Mouse (Mus musculus): ENCODE data around the gene Rnf39. TPM values are rescaled to one million over a fixed set of nuclear protein-coding genes. Genes with fewer than 3 reads are reported as not detected.

Gene Rnf39
- total and polyA plus RNA-seq, 3 experiments: not detected

DNA sequence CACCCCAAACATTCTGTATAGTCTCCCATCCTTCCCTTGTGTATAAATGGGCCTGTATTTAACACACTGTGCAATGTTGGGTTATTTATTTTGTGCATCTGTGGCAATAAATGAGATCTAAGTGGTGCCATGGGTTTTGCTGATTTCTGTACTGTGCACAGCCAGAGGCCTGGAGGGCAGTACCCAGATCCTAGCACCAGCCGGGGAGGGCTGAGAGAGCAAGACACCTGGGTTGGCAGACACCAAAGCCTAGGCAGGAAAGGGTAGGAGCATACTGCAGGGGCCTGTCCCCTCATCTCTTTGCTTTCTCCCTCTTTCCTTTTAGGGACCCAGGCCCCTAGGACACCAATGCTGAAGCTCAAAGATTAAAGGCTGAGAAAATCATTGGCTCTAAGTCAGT lies 5.6 kb downstream of the Rnf39 start:
- H3K4me2 ChIP-seq (ENCODE audit: insufficient read depth, low read depth, poor library complexity, severe bottlenecking): no peak overlapping the region
- no peak overlapping the region for H3K9ac ChIP-seq (ENCODE audit: insufficient read depth, low read depth)
- peaks cover 0 to 8% of the 10 kb centered on the region in 2 experiments; a peak in 2 of 4 replicates for H3K4me1 ChIP-seq (ENCODE audit: control insufficient read depth in 1 of 2, insufficient read depth in 2 of 2)
- H3K27ac ChIP-seq (ENCODE audit: insufficient read depth, low read depth): no peak overlapping the region
- no peak overlapping the region for H3K4me3 ChIP-seq (replicated peaks in 1 of 3; ENCODE audit: low read depth in 2 of 3, low read length in 2 of 3, poor library complexity in 1 of 3)
- no peak for TF ChIP-seq TBP (conservative IDR thresholded peaks at IDR 0.05; ENCODE audit: low read depth, low read length)
- no peak for TF ChIP-seq NRF1 (IDR thresholded peaks at IDR 0.05; ENCODE audit: low read depth, low read length)
- no peak for TF ChIP-seq MAX (IDR thresholded peaks at IDR 0.05; ENCODE audit: low read length)
- no peak for TF ChIP-seq POLR2AphosphoS2 (IDR thresholded peaks at IDR 0.05; ENCODE audit: low read depth, low read length)
- TF ChIP-seq IRF4 (IDR thresholded peaks at IDR 0.05; ENCODE audit: low read depth, low read length): no peak
- TF ChIP-seq ZMIZ1 (IDR thresholded peaks at IDR 0.05; ENCODE audit: low read depth, low read length): no peak
- TF ChIP-seq MYC (IDR thresholded peaks at IDR 0.05; ENCODE audit: low read depth, low read length): no peak
- TF ChIP-seq MXI1 (IDR thresholded peaks at IDR 0.05; ENCODE audit: low read depth, low read length): no peak
- TF ChIP-seq RCOR1 (conservative IDR thresholded peaks at IDR 0.05; ENCODE audit: low read depth, low read length): no peak
- TF ChIP-seq TCF12 (IDR thresholded peaks at IDR 0.05; ENCODE audit: low read depth, low read length): no peak
- no peak for TF ChIP-seq CTCF (conservative IDR thresholded peaks at IDR 0.05 in 1 of 2, IDR thresholded peaks at IDR 0.05 in 1 of 2; ENCODE audit: low read depth in 2 of 2, low read length in 2 of 2)
- TF ChIP-seq UBTF (IDR thresholded peaks at IDR 0.05; ENCODE audit: low read depth, low read length): no peak
- TF ChIP-seq KAT2A (IDR thresholded peaks at IDR 0.05; ENCODE audit: insufficient replicate concordance, low read length): no peak
- TF ChIP-seq CHD2 (IDR thresholded peaks at IDR 0.05; ENCODE audit: low read length): no peak
- TF ChIP-seq BHLHE40 (IDR thresholded peaks at IDR 0.05; ENCODE audit: low read depth, low read length): no peak
- TF ChIP-seq ZKSCAN1 (IDR thresholded peaks at IDR 0.05; ENCODE audit: borderline replicate concordance, low read depth, low read length): no peak
- H3K36me3 ChIP-seq (replicated peaks in 1 of 2; ENCODE audit: control insufficient read depth in 1 of 2, insufficient read depth in 1 of 2, low read length in 1 of 2): peaks cover 13 to 40% of the 10 kb centered on the region in 2 experiments
- no peaks in the 10 kb centered on the region for H3K9me3 ChIP-seq (replicated peaks; ENCODE audit: low read length)
- in situ Hi-C loops (cut with MboI; ENCODE audit: low pct_ligation_motif_present, low pct_unique_long_range_greater_than_20kb, low sequenced_read_pairs): no loop called here
- dilution Hi-C loops (cut with MboI; ENCODE audit: extremely low pct_ligation_motif_present, extremely low pct_unique_long_range_greater_than_20kb, low sequenced_read_pairs): no loop called here
- DNase-seq (ENCODE audit: extremely low read depth): no peak
- H3K79me2 ChIP-seq (replicated peaks; ENCODE audit: control insufficient read depth, extremely low read depth, insufficient read depth, poor library complexity, severe bottlenecking): peaks cover 20% of the 10 kb centered on the region
- H3K27me3 ChIP-seq (replicated peaks): no peaks in the 10 kb centered on the region

DNA sequence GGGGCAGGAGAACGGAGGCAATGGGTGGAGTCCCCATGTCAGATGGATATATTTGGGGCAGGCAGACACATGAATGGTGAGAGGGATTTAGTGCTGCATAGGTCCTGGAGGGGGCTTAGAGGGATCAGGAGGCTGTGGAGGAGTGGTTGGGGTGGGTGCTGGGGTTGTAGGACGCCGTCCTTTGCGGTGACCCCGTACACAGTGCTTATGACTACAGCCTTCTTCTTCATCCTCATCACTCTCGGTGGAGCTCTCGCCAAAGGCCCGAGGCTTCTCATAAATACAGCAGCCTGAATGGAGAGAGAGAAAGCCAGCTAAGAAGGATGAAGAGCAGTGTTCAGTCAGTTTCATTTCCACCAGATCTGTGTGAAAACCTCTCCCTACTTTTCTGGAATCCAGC lies 6.5 kb downstream of the Rnf39 start:
- dilution Hi-C loops (cut with MboI; ENCODE audit: extremely low pct_ligation_motif_present, extremely low pct_unique_long_range_greater_than_20kb, low sequenced_read_pairs) (no loop called here), in situ Hi-C loops (cut with MboI; ENCODE audit: low pct_ligation_motif_present, low pct_unique_long_range_greater_than_20kb, low sequenced_read_pairs) (no loop called here)
- no peaks in the 10 kb centered on the region for H3K9me3 ChIP-seq (replicated peaks; ENCODE audit: low read length)

More for the DNA sequence above, 6.5 kb downstream of the Rnf39 start:
- H3K27ac ChIP-seq (ENCODE audit: insufficient read depth, low read depth): no peak overlapping the region
- H3K4me3 ChIP-seq (replicated peaks in 1 of 3; ENCODE audit: low read depth in 2 of 3, low read length in 2 of 3, poor library complexity in 1 of 3): no peak overlapping the region
- H3K9ac ChIP-seq (ENCODE audit: insufficient read depth, low read depth): no peak overlapping the region
- H3K4me2 ChIP-seq (ENCODE audit: insufficient read depth, low read depth, poor library complexity, severe bottlenecking): no peak overlapping the region
- no peaks in the 10 kb centered on the region for H3K27me3 ChIP-seq (replicated peaks)
- H3K79me2 ChIP-seq (replicated peaks; ENCODE audit: control insufficient read depth, extremely low read depth, insufficient read depth, poor library complexity, severe bottlenecking): peaks cover 20% of the 10 kb centered on the region
- peaks cover 16 to 48% of the 10 kb centered on the region in 2 experiments for H3K36me3 ChIP-seq (replicated peaks in 1 of 2; ENCODE audit: control insufficient read depth in 1 of 2, insufficient read depth in 1 of 2, low read length in 1 of 2)
- no peak for TF ChIP-seq ELF1 (IDR thresholded peaks at IDR 0.05; ENCODE audit: low read depth, low read length)
- no peak for TF ChIP-seq ETS1 (conservative IDR thresholded peaks at IDR 0.05; ENCODE audit: low read depth, low read length)
- TF ChIP-seq CHD2 (IDR thresholded peaks at IDR 0.05; ENCODE audit: low read length): no peak
- no peak for TF ChIP-seq ZC3H11A (IDR thresholded peaks at IDR 0.05; ENCODE audit: low read depth, low read length)
- no peak for TF ChIP-seq TBP (conservative IDR thresholded peaks at IDR 0.05; ENCODE audit: low read depth, low read length)
- TF ChIP-seq RAD21 (IDR thresholded peaks at IDR 0.05; ENCODE audit: low read depth, low read length): no peak
- no peak for TF ChIP-seq NRF1 (IDR thresholded peaks at IDR 0.05; ENCODE audit: low read depth, low read length)
- TF ChIP-seq PAX5 (IDR thresholded peaks at IDR 0.05; ENCODE audit: low read length): no peak
- TF ChIP-seq ZKSCAN1 (IDR thresholded peaks at IDR 0.05; ENCODE audit: borderline replicate concordance, low read depth, low read length): no peak
- peaks cover 0 to 8% of the 10 kb centered on the region in 2 experiments; a peak in 2 of 4 replicates for H3K4me1 ChIP-seq (ENCODE audit: control insufficient read depth in 1 of 2, insufficient read depth in 2 of 2)
- DNase-seq (ENCODE audit: extremely low read depth): no peak

Measured in CH12.LX (cell line).